Mouse (Mus musculus): ENCODE measurements around the gene Ccdc38.

Ccdc38 gene

DNA sequence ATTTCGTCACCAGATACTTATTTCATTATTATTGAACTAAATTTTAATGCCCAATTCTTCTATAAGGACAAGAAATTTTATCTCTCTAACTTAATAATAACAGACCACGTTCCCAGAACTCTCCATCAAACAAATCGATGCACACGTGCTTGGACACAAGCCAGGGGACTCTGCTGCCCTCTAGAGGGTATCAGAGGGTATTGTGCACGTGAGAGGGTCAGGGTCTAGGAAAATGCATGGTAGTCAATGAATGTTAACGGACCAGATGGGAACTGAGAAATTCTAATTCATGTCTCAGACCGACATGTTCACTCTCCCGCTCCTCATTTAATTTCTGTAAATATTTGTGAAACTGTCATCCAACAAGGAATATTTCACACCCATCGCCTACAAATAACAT, 67.6 kb downstream of the Ccdc38 start:
- DNase-seq (ENCODE audit: extremely low read depth, low read depth), result no peak

DNA sequence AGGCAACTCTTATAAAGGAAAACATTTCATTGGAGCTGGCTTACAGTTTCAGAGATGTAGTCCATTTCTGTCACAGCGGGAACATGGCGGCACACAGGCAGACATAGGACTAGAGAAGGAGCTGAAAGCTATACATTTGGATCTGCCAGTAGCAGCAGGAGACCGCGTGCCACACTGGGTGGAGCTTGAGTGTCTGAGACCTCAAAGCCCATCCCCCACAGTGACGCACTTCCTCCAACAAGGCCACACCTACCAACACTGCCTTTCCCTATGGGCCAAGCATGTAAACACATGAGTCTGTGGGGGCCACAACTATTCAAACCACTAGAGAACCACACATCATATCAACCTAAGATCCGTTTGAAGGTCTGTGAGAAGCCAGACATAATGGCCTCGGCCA, 68.8 kb downstream of the Ccdc38 start:
- DNase-seq (ENCODE audit: extremely low read depth, low read depth), result no peak

DNA sequence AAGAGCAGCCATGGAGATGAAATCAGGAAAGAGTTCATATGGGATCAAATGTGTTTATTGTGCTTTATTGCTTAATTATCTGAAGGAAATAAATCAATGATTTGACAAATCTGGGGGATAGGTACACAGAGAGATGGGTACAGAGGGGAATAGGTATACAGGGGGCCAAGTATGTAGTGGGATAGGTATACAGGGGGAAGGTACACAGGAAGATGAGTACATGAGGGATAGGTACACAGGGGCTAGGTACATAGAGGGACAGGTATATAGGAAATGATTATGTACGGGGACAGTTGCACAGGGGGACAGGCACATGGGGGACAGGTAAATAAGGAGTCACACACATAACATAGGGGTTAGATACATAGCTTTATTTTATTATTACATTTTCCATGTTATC, 70.5 kb downstream of the Ccdc38 start:
- DNase-seq (ENCODE audit: extremely low read depth, low read depth), result no peak

DNA sequence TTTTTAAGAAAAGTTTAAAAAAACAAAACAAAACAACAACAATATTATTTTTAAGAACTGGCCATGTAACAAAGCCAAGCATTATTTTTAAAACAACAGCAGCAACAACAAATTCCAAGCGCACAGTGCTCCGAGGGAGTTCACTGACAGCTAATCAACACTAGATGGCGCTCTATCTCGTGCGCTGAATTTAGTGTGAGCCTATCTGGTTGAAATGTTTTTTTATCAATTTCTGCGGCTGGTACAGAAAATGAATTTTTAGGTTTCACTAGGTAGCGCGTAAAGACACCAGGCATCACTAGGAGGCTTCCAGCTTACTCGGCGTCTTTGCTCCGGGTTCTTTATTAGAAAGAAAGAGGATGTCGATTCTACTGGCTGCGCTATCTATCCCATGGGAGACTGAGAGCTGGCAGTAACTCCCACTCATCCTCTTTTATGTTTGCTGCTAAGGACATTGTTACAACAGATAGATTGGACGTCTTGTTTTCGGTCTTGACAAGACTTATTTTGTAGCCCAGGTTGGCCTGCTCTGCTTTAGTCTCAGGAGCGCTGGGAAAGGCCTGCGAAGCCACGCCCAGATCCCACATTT, 71.1 kb downstream of the Ccdc38 start:
- DNase-seq (ENCODE audit: extremely low read depth, low read depth), result no peak

DNA sequence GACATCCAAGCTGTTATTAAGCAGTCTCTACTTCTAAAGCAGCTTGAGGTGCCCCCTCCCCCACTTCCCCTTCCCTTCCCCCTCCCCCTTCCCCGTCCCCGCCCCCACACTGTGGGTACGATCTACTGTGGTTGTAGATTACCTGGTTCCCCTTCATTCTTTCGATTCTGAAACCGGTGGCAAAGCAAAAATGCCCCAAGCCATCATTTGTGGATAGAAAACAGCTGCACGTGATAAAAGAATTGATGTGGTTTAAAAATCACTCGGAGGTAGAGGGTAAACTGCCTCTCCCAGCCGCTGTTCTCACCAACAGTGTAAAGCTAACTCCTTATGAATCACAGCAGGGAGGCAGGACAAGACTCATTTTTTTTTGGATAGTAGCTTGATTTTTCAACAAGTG, 74.4 kb downstream of the Ccdc38 start:
- no peak for DNase-seq (ENCODE audit: extremely low read depth, low read depth)

DNA sequence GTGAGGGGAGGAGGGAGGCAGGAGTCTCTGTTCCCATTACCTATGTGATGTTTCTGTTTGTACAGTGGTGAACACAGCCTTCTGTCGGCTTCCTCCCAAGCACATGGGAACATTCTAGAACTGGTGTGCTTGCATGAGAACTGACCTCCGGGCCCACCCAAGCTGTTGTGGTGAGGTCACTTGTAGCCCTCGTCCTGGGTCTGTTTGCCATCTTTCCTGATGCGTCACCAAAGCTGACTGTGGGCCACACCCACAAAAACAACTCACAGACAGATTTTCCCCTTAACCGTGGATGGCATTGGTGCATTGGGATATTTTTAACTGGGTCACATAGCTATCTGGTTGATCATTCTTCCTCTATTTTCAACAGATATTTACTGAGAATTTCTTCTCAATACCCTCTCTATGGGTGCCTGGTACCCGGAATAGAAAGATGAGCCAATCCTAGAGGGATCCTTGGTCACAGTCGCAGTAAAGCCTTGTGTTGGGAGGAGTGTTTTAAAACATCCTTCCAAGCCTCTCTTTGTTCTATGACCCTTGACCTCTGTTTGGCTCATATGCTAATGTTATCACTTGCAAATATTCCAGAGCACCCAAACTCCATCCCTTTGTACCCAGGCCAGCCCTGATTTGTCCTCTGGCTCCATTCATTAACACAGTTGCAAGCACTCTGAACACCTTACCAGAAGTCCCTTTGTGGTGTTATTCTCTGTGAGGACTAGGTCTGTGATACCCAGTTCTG, 80.2 kb downstream of the Ccdc38 start:
- no peak for DNase-seq (ENCODE audit: extremely low read depth, low read depth)

DNA sequence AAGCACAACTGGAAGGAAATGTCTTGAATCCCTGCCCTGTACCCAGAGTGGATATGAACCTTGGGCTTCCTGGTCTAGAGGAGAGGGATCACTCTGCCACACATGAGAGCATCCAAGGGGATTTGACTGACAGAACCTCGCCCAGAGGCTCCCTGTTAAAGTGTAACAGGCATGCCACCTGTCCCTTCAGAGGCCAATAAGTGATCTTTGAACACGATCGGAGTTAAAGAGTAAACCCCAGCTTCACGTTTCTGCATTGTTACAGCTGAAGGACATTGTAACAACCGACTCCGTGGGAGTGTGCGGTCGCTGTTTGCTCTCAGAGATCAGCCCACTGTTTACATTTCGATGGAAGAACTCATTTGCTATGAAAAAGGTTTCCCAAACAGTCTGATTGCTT, 83.3 kb downstream of the Ccdc38 start:
- DNase-seq (ENCODE audit: extremely low read depth, low read depth), result no peak

DNA sequence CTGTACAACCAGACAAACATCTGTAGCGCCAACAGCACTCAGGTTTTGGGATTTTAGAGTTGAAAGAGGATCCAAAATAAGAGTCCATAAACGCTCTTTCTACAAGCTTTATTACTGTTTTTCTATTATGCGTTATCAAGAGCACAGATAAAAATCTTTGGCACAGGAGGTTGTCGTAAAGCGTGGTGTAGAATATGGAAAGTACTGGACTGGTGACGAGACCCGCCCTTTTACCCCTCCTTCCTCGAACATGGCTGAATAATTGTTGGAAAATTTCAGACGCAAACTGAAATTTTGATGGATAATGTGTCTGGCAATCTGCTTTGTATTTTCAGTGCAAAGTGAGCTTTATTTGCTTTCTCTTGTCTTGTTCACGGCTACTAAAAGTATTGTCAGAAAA, 83.7 kb downstream of the Ccdc38 start:
- no peak for DNase-seq (ENCODE audit: extremely low read depth, low read depth)

DNA sequence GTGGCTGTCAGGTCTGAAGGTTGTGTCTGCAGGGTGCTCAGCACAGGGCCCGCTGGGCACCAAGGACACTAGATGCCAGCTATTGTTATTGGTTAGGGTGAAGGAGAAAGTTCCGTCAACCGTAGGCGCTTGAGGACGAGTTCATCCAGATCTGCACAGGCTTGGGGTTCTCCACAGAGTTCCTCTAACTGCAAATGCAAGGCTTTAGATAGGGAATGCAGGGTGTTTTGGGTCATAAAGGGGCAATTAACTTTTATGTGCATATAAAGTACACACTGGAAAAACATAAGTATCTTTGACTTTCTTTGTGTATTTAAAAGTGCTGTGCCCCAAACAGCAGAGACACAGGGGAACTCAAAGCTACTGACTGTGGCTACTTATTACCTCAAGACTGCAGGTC, 89.9 kb downstream of the Ccdc38 start:
- no peak for DNase-seq (ENCODE audit: extremely low read depth, low read depth)

DNA sequence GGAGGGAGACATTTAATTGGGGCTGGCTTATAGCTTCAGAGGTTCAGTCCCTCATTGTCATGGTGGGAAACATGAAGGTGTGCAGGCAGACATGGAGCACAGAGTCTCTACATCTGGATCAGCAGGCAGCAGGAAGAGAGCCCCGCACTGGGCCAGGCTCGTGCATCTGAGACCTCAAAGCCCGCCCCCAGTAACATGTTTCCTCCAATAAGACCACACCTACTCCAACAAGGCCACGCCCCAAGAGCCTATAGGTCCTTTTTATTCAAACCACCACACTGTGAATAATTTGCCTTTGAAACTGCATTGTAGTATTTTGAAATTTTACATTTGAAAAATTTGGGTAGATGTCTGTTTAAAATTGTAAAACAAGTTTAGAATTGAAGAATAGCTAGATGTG, 91.7 kb downstream of the Ccdc38 start:
- no peak for DNase-seq (ENCODE audit: extremely low read depth, low read depth)

DNA sequence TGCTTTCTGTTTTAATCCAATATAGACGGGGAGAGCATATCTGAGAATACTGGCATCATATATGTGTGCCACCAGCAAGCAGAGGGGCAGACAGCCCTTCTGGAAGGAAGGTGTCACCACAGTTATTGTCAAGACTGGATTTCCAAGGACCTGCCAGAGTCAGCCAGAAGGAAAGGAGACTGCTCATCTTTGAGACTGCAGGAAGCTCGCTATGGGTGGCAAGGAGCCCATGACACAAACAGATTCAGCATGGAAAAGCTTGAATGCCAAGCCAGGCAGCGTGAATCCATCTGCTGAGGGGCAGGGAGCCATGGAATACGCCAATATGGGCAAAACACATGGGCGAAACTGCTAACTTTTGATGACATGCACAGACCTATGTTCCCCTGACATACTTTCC, 93.1 kb downstream of the Ccdc38 start:
- DNase-seq (ENCODE audit: extremely low read depth, low read depth), result no peak

Measured in MEL-GATA-1-ER (cell line).